Mouse (Mus musculus): Measurements from ENCODE around the gene Eif4a1. TPM values are rescaled to one million over a fixed set of nuclear protein-coding genes. Genes with fewer than 3 reads are reported as not detected.

The Eif4a1 gene
- total and polyA plus RNA-seq, 3 experiments, result 1,622 to 2,161 (median 1,728) TPM

GRCm38 (mm10) chr11:69714636-69715329, 42.6 kb upstream of the Eif4a1 start:
- no peak for DNase-seq (ENCODE audit: extremely low read depth)
- Histone ChIP-seq H3K4me1 (ENCODE audit: control insufficient read depth in 1 of 2, insufficient read depth in 2 of 2) (peaks cover 0 to 1% of the 10 kb centered on the region in 2 experiments; a peak in 1 of 4 replicates), H3K4me2 (ENCODE audit: insufficient read depth, low read depth, poor library complexity, severe bottlenecking) (no peak overlapping the region)

GRCm38 (mm10) chr11:69712954-69713672, 40.9 kb upstream of the Eif4a1 start:
- H3K4me2 ChIP-seq (ENCODE audit: insufficient read depth, low read depth, poor library complexity, severe bottlenecking), result no peak overlapping the region
- TF ChIP-seq ZNF384 (IDR thresholded peaks at IDR 0.05; ENCODE audit: low read depth, low read length) (no peak), CHD1 (IDR thresholded peaks at IDR 0.05; ENCODE audit: low read depth, low read length) (no peak), ZC3H11A (IDR thresholded peaks at IDR 0.05; ENCODE audit: low read depth, low read length) (no peak), MAFK (IDR thresholded peaks at IDR 0.05; ENCODE audit: insufficient replicate concordance, low read length) (peak; percentile 66; the same call in 1 of the 2 replicates)

More at GRCm38 (mm10) chr11:69714636-69715329, 42.6 kb upstream of the Eif4a1 start:
- dilution Hi-C loops (cut with MboI; ENCODE audit: extremely low pct_ligation_motif_present, extremely low pct_unique_long_range_greater_than_20kb, low sequenced_read_pairs), result no loop called here
- no peaks in the 10 kb centered on the region for H3K36me3 ChIP-seq (replicated peaks in 1 of 2; ENCODE audit: control insufficient read depth in 1 of 2, insufficient read depth in 1 of 2, low read length in 1 of 2)
- no peak overlapping the region for H3K9ac ChIP-seq (ENCODE audit: insufficient read depth, low read depth)
- H3K79me2 ChIP-seq (replicated peaks; ENCODE audit: control insufficient read depth, extremely low read depth, insufficient read depth, poor library complexity, severe bottlenecking), result no peaks in the 10 kb centered on the region
- H3K27ac ChIP-seq (ENCODE audit: insufficient read depth, low read depth), result no peak overlapping the region
- H3K4me3 ChIP-seq (replicated peaks in 1 of 3; ENCODE audit: low read depth in 2 of 3, low read length in 2 of 3, poor library complexity in 1 of 3), result no peak overlapping the region
- peaks cover 2% of the 10 kb centered on the region for H3K27me3 ChIP-seq (replicated peaks)
- peaks cover 3% of the 10 kb centered on the region for H3K9me3 ChIP-seq (replicated peaks; ENCODE audit: low read length)
- TF ChIP-seq POLR2AphosphoS2 (IDR thresholded peaks at IDR 0.05; ENCODE audit: low read depth, low read length) (no peak), ZC3H11A (IDR thresholded peaks at IDR 0.05; ENCODE audit: low read depth, low read length) (no peak), BHLHE40 (IDR thresholded peaks at IDR 0.05; ENCODE audit: low read depth, low read length) (peak; percentile 42)
- in situ Hi-C loops (cut with MboI; ENCODE audit: low pct_ligation_motif_present, low pct_unique_long_range_greater_than_20kb, low sequenced_read_pairs), result no loop called here

DNA sequence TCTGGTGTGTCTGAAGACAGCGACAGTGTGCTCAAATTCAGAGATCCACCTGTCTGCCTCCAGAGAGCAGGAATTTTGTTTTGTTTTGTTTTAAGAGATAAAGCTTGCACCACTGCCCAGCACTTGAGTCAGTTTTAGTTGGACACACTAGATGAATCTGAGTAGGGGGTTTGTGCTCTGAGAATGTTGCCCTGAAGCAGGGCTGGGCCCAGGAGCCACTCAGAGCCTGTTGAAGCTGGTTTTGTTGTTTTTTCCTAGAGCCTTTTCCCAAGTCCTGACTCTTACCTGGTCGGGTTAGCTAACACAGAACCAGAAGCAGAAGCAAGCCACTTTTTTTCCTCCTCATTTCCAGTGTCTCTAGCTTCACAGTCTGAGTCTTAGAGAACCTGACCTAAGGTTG, 38.9 kb upstream of the Eif4a1 start:
- no peak overlapping the region for H3K4me3 ChIP-seq (replicated peaks in 1 of 3; ENCODE audit: low read depth in 2 of 3, low read length in 2 of 3, poor library complexity in 1 of 3)
- TF ChIP-seq RCOR1 (conservative IDR thresholded peaks at IDR 0.05; ENCODE audit: low read depth, low read length) (no peak), USF1 (IDR thresholded peaks at IDR 0.05; ENCODE audit: low read depth, low read length) (no peak), NRF1 (IDR thresholded peaks at IDR 0.05; ENCODE audit: low read depth, low read length) (no peak), RAD21 (IDR thresholded peaks at IDR 0.05; ENCODE audit: low read depth, low read length) (no peak), ZMIZ1 (IDR thresholded peaks at IDR 0.05; ENCODE audit: low read depth, low read length) (no peak), ELF1 (IDR thresholded peaks at IDR 0.05; ENCODE audit: low read depth, low read length) (no peak), E2F4 (IDR thresholded peaks at IDR 0.05; ENCODE audit: insufficient replicate concordance, low read depth, low read length) (no peak), BHLHE40 (IDR thresholded peaks at IDR 0.05; ENCODE audit: low read depth, low read length) (no peak), MXI1 (IDR thresholded peaks at IDR 0.05; ENCODE audit: low read depth, low read length) (no peak), CHD1 (IDR thresholded peaks at IDR 0.05; ENCODE audit: low read depth, low read length) (no peak), MEF2A (IDR thresholded peaks at IDR 0.05; ENCODE audit: borderline replicate concordance, low read depth, low read length) (no peak), KAT2A (IDR thresholded peaks at IDR 0.05; ENCODE audit: insufficient replicate concordance, low read length) (no peak), POLR2AphosphoS2 (IDR thresholded peaks at IDR 0.05; ENCODE audit: low read depth, low read length) (no peak)
- H3K4me2 ChIP-seq (ENCODE audit: insufficient read depth, low read depth, poor library complexity, severe bottlenecking), result no peak overlapping the region
- dilution Hi-C loops (cut with MboI; ENCODE audit: extremely low pct_ligation_motif_present, extremely low pct_unique_long_range_greater_than_20kb, low sequenced_read_pairs) (no loop called here), in situ Hi-C loops (cut with MboI; ENCODE audit: low pct_ligation_motif_present, low pct_unique_long_range_greater_than_20kb, low sequenced_read_pairs) (no loop called here)
- H3K27ac ChIP-seq (ENCODE audit: insufficient read depth, low read depth), result no peak overlapping the region
- H3K27me3 ChIP-seq (replicated peaks), result no peaks in the 10 kb centered on the region
- peaks cover 3% of the 10 kb centered on the region for H3K9me3 ChIP-seq (replicated peaks; ENCODE audit: low read length)
- H3K9ac ChIP-seq (ENCODE audit: insufficient read depth, low read depth), result no peak overlapping the region
- no peak for DNase-seq (ENCODE audit: extremely low read depth)
- H3K79me2 ChIP-seq (replicated peaks; ENCODE audit: control insufficient read depth, extremely low read depth, insufficient read depth, poor library complexity, severe bottlenecking), result no peaks in the 10 kb centered on the region
- H3K4me1 ChIP-seq (ENCODE audit: control insufficient read depth in 1 of 2, insufficient read depth in 2 of 2), result peaks cover 0 to 12% of the 10 kb centered on the region in 2 experiments; a peak in 1 of 4 replicates
- H3K36me3 ChIP-seq (replicated peaks in 1 of 2; ENCODE audit: control insufficient read depth in 1 of 2, insufficient read depth in 1 of 2, low read length in 1 of 2), result no peaks in the 10 kb centered on the region

More at GRCm38 (mm10) chr11:69712954-69713672, 40.9 kb upstream of the Eif4a1 start:
- H3K36me3 ChIP-seq (replicated peaks in 1 of 2; ENCODE audit: control insufficient read depth in 1 of 2, insufficient read depth in 1 of 2, low read length in 1 of 2), result no peaks in the 10 kb centered on the region
- in situ Hi-C loops (cut with MboI; ENCODE audit: low pct_ligation_motif_present, low pct_unique_long_range_greater_than_20kb, low sequenced_read_pairs), result no loop called here
- H3K27ac ChIP-seq (ENCODE audit: insufficient read depth, low read depth), result no peak overlapping the region
- no peak overlapping the region for H3K9ac ChIP-seq (ENCODE audit: insufficient read depth, low read depth)
- H3K9me3 ChIP-seq (replicated peaks; ENCODE audit: low read length), result peaks cover 3% of the 10 kb centered on the region
- H3K4me3 ChIP-seq (replicated peaks in 1 of 3; ENCODE audit: low read depth in 2 of 3, low read length in 2 of 3, poor library complexity in 1 of 3), result no peak overlapping the region
- H3K4me1 ChIP-seq (ENCODE audit: control insufficient read depth in 1 of 2, insufficient read depth in 2 of 2), result peaks cover 0 to 12% of the 10 kb centered on the region in 2 experiments; a peak in 1 of 4 replicates
- dilution Hi-C loops (cut with MboI; ENCODE audit: extremely low pct_ligation_motif_present, extremely low pct_unique_long_range_greater_than_20kb, low sequenced_read_pairs), result no loop called here
- peaks cover 2% of the 10 kb centered on the region for H3K27me3 ChIP-seq (replicated peaks)
- no peak for DNase-seq (ENCODE audit: extremely low read depth)
- H3K79me2 ChIP-seq (replicated peaks; ENCODE audit: control insufficient read depth, extremely low read depth, insufficient read depth, poor library complexity, severe bottlenecking), result no peaks in the 10 kb centered on the region

All from CH12.LX (cell line).